Mouse (Mus musculus): ENCODE data around the gene Aktip. TPM values are rescaled to one million over a fixed set of nuclear protein-coding genes. Genes with fewer than 3 reads are reported as not detected.

The Aktip gene
- polyA plus RNA-seq, 1 experiment from 2014 or later: 8.1 TPM

DNA sequence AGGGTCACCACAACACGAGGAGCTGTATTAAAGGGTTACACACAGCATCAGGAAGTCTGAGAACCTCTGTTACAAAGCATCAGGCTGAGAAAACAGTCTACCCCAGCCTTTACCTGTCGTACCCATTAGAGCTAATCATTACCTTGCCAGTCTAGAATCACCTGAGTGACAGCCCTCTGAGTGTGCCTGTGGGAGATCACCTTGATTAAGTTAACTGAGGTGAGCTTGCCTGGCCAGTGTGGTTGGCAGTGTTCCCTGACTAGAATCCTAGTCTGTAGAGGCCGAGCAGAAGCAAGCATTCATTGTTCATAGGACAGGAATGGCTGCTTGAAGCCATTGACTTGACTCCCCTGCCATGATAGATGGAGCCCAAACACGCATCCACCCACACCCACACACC, 58.9 kb downstream of the Aktip start:
- DNase-seq (no peak), ATAC-seq (no peak)
- H3K9me3 ChIP-seq (ENCODE audit: low read length): no peaks in the 10 kb centered on the region
- TF ChIP-seq CTCF (IDR thresholded peaks at IDR 0.05; ENCODE audit: low read depth) (no peak), EP300 (IDR thresholded peaks at IDR 0.05; ENCODE audit: low read depth) (no peak)
- H3K36me3 ChIP-seq (replicated peaks; ENCODE audit: insufficient read depth, low read length): no peaks in the 10 kb centered on the region
- 69% methylated on average over 4 of the region's 4 CpGs for WGBS (ENCODE audit: insufficient replicate concordance)
- H3K27ac ChIP-seq (ENCODE audit: low read depth): no peak overlapping the region
- H3K4me3 ChIP-seq (ENCODE audit: low read depth, low read length): no peak overlapping the region
- no peaks in the 10 kb centered on the region for H3K4me1 ChIP-seq (ENCODE audit: insufficient read depth)
- H3K27me3 ChIP-seq (ENCODE audit: insufficient read depth, low read length): no peaks in the 10 kb centered on the region
- H3K4me2 ChIP-seq (ENCODE audit: low read depth, low read length): no peak overlapping the region
- no peak overlapping the region for H3K9ac ChIP-seq (replicated peaks)

DNA sequence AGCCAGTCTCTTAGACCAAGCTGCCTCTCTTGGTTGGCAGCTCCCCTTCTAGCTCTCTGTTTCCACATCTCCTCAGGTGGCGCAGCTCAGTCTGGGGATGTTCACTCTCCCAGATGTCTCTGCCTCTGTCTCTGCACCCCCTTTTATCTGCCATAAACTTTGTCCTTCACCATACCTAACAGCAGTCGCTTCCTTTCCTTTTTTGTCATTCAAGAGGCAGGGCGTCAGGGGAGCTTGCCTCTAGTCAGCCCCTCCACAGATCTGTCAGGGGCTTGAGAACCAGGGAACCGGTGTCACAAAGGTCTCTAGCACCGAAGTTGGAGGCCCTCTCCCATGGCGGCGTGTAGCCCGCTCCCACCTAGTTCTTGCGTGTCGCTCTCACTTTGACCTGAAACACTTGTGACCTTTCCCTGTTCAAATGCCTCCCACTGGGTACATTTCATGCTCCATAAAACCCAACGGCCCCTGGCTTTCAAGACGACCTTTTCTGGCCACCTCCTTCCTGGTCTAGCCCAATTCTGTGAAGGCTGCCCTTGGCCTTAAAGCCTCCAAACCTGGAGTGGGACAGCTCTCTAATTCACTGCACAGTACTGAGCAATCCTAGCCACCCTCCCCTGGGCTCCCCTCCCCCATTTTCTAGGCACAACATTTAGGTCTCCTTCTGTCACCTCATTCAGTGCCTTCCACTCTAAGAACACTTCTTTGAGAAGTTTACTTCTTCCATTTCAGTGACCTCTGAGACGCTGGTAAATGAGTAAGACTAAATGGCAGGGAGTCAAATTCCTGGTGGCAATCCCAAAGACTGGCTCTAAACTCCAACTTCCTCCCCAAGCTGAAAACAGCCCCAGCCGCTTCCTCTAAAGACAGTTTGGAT, 64.2 kb downstream of the Aktip start:
- Histone ChIP-seq H3K27me3 (ENCODE audit: insufficient read depth, low read length) (no peaks in the 10 kb centered on the region), H3K4me2 (ENCODE audit: low read depth, low read length) (no peak overlapping the region), H3K4me1 (ENCODE audit: insufficient read depth) (peaks cover 9% of the 10 kb centered on the region; the same call in 1 of the 2 replicates), H3K27ac (ENCODE audit: low read depth) (no peak overlapping the region), H3K4me3 (ENCODE audit: low read depth, low read length) (no peak overlapping the region), H3K36me3 (replicated peaks; ENCODE audit: insufficient read depth, low read length) (no peaks in the 10 kb centered on the region), H3K9ac (replicated peaks) (no peak overlapping the region), H3K9me3 (ENCODE audit: low read length) (no peaks in the 10 kb centered on the region)
- ATAC-seq (no peak), DNase-seq (no peak)
- no peak for TF ChIP-seq EP300 (IDR thresholded peaks at IDR 0.05; ENCODE audit: low read depth)
- TF ChIP-seq CTCF (IDR thresholded peaks at IDR 0.05; ENCODE audit: low read depth): no peak
- WGBS (ENCODE audit: insufficient replicate concordance): 71% methylated on average over 14 of the region's 14 CpGs

DNA sequence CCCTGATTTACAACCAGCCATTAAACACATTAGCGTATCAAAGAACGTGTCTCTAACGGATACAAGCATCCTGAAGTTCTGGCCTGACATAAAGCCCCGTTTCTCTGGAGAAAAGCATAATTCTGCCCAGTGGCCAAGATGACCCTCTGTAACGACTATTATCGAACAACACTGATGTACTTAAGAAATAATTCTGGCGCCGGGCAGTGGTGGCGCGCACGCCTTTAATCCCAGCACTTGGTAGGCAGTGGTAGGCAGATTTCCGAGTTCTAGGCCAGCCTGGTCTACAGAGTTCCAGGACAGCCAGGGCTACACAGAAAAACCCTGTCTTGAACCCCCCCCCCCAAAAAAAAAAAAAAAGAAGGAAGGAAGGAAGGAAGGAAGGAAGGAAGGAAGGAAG, 65.1 kb downstream of the Aktip start:
- no peaks in the 10 kb centered on the region for H3K27me3 ChIP-seq (ENCODE audit: insufficient read depth, low read length)
- H3K9ac ChIP-seq (replicated peaks): no peak overlapping the region
- peaks cover 9% of the 10 kb centered on the region; the same call in 1 of the 2 replicates for H3K4me1 ChIP-seq (ENCODE audit: insufficient read depth)
- no peak for DNase-seq
- 68% methylated on average over 12 of the region's 12 CpGs for WGBS (ENCODE audit: insufficient replicate concordance)
- H3K4me3 ChIP-seq (ENCODE audit: low read depth, low read length): peak overlapping the region; percentile 83; the same call in 1 of the 2 replicates
- ATAC-seq: no peak
- H3K4me2 ChIP-seq (ENCODE audit: low read depth, low read length): peak overlapping the region; percentile 95
- no peaks in the 10 kb centered on the region for H3K36me3 ChIP-seq (replicated peaks; ENCODE audit: insufficient read depth, low read length)
- H3K27ac ChIP-seq (ENCODE audit: low read depth): no peak overlapping the region
- no peaks in the 10 kb centered on the region for H3K9me3 ChIP-seq (ENCODE audit: low read length)
- no peak for TF ChIP-seq CTCF (IDR thresholded peaks at IDR 0.05; ENCODE audit: low read depth)
- no peak for TF ChIP-seq EP300 (IDR thresholded peaks at IDR 0.05; ENCODE audit: low read depth)

DNA sequence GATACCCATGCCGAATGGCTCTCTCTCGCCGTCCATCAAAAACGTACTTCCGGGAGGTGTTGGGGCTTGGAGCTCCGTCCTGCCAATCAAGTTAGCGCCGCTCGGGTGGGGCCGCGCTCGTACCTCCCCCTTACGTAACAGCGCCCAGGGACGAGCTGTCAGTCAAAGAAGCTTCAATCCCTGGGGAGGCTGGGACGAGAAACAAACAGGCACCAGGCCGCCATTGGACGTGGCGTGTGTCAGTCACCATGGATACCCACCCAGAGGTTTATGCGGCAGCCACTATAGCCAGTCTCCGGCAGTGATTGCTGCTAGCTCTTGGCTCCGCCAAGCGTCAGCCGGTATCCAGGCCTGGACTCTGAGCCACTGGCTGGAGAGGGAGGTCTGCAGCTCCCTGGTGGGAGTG, 65.7 kb downstream of the Aktip start:
- Histone ChIP-seq H3K4me3 (ENCODE audit: low read depth, low read length) (peak overlapping the region; percentile 83), H3K9ac (replicated peaks) (no peak overlapping the region), H3K4me1 (ENCODE audit: insufficient read depth) (peaks cover 9% of the 10 kb centered on the region; the same call in 1 of the 2 replicates), H3K36me3 (replicated peaks; ENCODE audit: insufficient read depth, low read length) (peaks cover 3% of the 10 kb centered on the region; the same call in 1 of the 2 replicates), H3K4me2 (ENCODE audit: low read depth, low read length) (peak overlapping the region; percentile 95), H3K27me3 (ENCODE audit: insufficient read depth, low read length) (no peaks in the 10 kb centered on the region), H3K27ac (ENCODE audit: low read depth) (no peak overlapping the region), H3K9me3 (ENCODE audit: low read length) (no peaks in the 10 kb centered on the region)
- peak; percentile 49 for TF ChIP-seq CTCF (IDR thresholded peaks at IDR 0.05; ENCODE audit: low read depth)
- no peak for TF ChIP-seq EP300 (IDR thresholded peaks at IDR 0.05; ENCODE audit: low read depth)
- WGBS (ENCODE audit: insufficient replicate concordance): 1% methylated on average over 24 of the region's 24 CpGs
- ATAC-seq: peak; percentile 98
- peak; percentile 98 for DNase-seq

DNA sequence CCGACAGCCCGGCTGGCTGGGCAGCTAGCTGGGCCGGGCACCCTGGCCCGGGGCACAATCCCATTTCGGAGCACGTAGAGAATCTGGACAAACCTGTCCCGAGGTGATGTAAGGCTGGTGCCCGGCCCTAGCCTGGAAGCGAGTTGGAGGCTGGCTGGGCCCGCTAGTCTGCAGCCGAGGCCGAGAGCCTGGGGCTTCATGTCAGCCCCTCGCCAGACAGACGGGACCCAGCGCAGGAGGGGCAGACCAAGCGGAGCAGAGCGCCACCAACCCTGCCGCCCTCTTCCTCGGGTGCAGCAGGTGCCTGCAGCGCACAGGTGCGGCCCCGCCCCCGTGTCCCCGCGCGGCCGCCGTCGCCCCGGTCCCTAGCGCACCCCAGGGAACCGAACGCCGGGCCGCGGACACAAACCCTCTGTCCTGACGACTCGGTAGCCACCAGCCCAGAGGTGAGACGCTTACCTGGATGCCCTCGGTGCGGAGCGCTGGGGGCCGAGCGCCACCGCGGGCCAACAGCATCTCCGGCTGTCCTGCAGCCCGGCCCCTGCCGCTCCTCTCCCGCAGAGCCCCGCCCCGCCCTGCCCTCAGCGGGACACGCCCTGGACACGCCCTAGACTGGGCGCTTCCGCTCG, 66.2 kb downstream of the Aktip start:
- no peak for TF ChIP-seq CTCF (IDR thresholded peaks at IDR 0.05; ENCODE audit: low read depth)
- no peak for TF ChIP-seq EP300 (IDR thresholded peaks at IDR 0.05; ENCODE audit: low read depth)
- ATAC-seq: peak; percentile 60
- H3K27ac ChIP-seq (ENCODE audit: low read depth): peak overlapping the region; percentile 46; the same call in 1 of the 2 replicates
- peaks cover 9% of the 10 kb centered on the region; the same call in 1 of the 2 replicates for H3K4me1 ChIP-seq (ENCODE audit: insufficient read depth)
- H3K4me2 ChIP-seq (ENCODE audit: low read depth, low read length): peak overlapping the region; percentile 95
- peak overlapping the region; percentile 70 for H3K9ac ChIP-seq (replicated peaks)
- no peaks in the 10 kb centered on the region for H3K27me3 ChIP-seq (ENCODE audit: insufficient read depth, low read length)
- H3K4me3 ChIP-seq (ENCODE audit: low read depth, low read length): peak overlapping the region; percentile 83
- under 1% methylated on average over 45 of the region's 58 CpGs for WGBS (ENCODE audit: insufficient replicate concordance)
- DNase-seq: no peak
- H3K9me3 ChIP-seq (ENCODE audit: low read length): no peaks in the 10 kb centered on the region
- H3K36me3 ChIP-seq (replicated peaks; ENCODE audit: insufficient read depth, low read length): peaks cover 6% of the 10 kb centered on the region

DNA sequence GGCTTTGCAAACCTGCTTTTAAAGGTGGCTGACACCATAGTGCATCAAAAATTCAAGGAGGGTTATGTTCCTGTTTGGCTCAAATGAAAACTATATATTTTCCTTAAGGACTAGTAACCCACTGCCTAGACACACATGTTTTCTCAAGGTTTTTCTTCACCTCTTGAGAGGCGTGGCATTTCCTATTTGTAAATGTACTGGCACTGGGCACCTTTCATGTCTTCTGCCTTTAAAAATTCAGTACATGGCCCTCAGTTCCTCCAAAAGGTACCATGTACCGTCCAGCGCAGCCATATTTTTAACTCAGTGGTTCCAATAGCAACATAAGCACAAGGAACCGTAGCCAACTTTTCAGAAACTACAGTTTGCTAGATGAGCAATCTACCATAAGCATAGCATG, 67.0 kb downstream of the Aktip start:
- Histone ChIP-seq H3K36me3 (replicated peaks; ENCODE audit: insufficient read depth, low read length) (peaks cover 14% of the 10 kb centered on the region), H3K9ac (replicated peaks) (no peak overlapping the region), H3K4me3 (ENCODE audit: low read depth, low read length) (no peak overlapping the region), H3K27ac (ENCODE audit: low read depth) (no peak overlapping the region), H3K27me3 (ENCODE audit: insufficient read depth, low read length) (no peaks in the 10 kb centered on the region), H3K4me1 (ENCODE audit: insufficient read depth) (peaks cover 9% of the 10 kb centered on the region; the same call in 1 of the 2 replicates), H3K4me2 (ENCODE audit: low read depth, low read length) (peak overlapping the region; percentile 95), H3K9me3 (ENCODE audit: low read length) (no peaks in the 10 kb centered on the region)
- WGBS (ENCODE audit: insufficient replicate concordance): 70% methylated on average over 4 of the region's 4 CpGs
- DNase-seq (no peak), ATAC-seq (no peak)
- TF ChIP-seq EP300 (IDR thresholded peaks at IDR 0.05; ENCODE audit: low read depth) (no peak), CTCF (IDR thresholded peaks at IDR 0.05; ENCODE audit: low read depth) (no peak)
